Mouse (Mus musculus) thymus, adult 2 months (tissue): Measurements from ENCODE around the gene Adam12. TPM values are rescaled to one million over a fixed set of nuclear protein-coding genes. Genes with fewer than 3 reads are reported as not detected.

Experiments
- DNase-seq: peaks from one replicate; pipeline ENCODE4 v3.0.0; 2021
- H3K27ac ChIP-seq: fragments of 200-500 bp; 2 replicates; pipeline ENCODE4 v1.5.1; 2012; ENCODE audit warnings: low read length, control low read depth; ENCODE audit not compliant: control insufficient read depth, insufficient read depth
- H3K27me3 ChIP-seq: fragments of 200-500 bp; 2 replicates; pipeline ENCODE4 v1.6.1; 2012; ENCODE audit warnings: mild to moderate bottlenecking, low read length, moderate library complexity, mixed read lengths; ENCODE audit not compliant: control insufficient read depth, insufficient read depth
- H3K36me3 ChIP-seq: fragments of 200-500 bp; 2 replicates; pipeline ENCODE4 v1.6.1; 2012; ENCODE audit warnings: mild to moderate bottlenecking, low read length, moderate library complexity; ENCODE audit not compliant: control insufficient read depth, insufficient read depth
- H3K4me1 ChIP-seq: fragments of 200-500 bp; replicated peaks from 2 replicates; pipeline ENCODE4 v1.6.1; 2012; ENCODE audit warnings: low read length; ENCODE audit not compliant: control insufficient read depth, insufficient read depth
- H3K4me3 ChIP-seq: fragments of 200-500 bp; 2 replicates; pipeline ENCODE4 v1.5.1; 2012; ENCODE audit warnings: mild to moderate bottlenecking, low read length, control low read depth, moderate library complexity; ENCODE audit not compliant: control insufficient read depth, insufficient read depth
- CTCF ChIP-seq: fragments of 200-500 bp; IDR thresholded peaks from 2 replicates; pipeline ENCODE4 v1.5.1; 2012; ENCODE audit warnings: mild to moderate bottlenecking, control low read depth, low read length, moderate library complexity, borderline replicate concordance; ENCODE audit not compliant: control insufficient read depth, poor library complexity, insufficient read depth; ENCODE audit errors: extremely low read depth
- POLR2A ChIP-seq: fragments of 200-500 bp; IDR thresholded peaks from 2 replicates; pipeline ENCODE4 v1.6.1; 2012; ENCODE audit warnings: mild to moderate bottlenecking, low read length, control low read depth, moderate library complexity; ENCODE audit not compliant: control insufficient read depth, poor library complexity, insufficient read depth; ENCODE audit errors: extremely low read depth
- WGBS: fragments of 180-500 bp; shearing (Covaris S2); methylation state at CpG from one replicate; pipeline ENCODE4 v1.1.7; 2018; 5-methylcytosine and 5-hydroxymethylcytosine counted together
- polyA plus RNA-seq: library from polyadenylated mRNA; depleted of rRNA; stranded (reverse); fragments of >200 nt; gene quantifications from 2 replicates; pipeline ENCODE4 v1.2.3, GENCODE M21; 2012

Gene Adam12
- polyA plus RNA-seq, 1 experiment, result 29.0 TPM

DNA sequence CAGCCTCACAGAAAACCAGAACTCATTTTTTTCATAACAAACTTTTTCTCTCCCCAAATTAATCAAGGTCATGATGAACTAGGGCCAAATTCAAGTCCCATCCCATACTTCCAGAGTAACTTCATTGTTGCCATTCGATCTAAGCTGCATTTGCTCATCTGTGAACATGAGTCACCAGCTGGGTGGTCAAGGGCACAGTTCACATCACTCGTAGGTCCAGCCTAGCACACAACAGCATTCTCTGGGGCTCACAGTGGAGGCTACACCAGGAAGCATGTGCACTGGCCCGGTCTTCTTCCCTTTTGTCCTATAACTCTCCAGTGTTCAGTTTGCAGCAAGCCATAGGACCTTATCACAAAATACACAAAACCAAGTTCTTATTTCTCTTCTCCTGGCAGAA is 84.4 kb downstream of the Adam12 start:
- Histone ChIP-seq H3K27ac (no peak overlapping the region), H3K27me3 (no peaks in the 10 kb centered on the region), H3K36me3 (no peaks in the 10 kb centered on the region), H3K4me3 (no peak overlapping the region), H3K4me1 (no peaks in the 10 kb centered on the region)
- DNase-seq, result no peak
- WGBS, result 85% methylated on average over 3 of the region's 3 CpGs
- TF ChIP-seq POLR2A (no peak), CTCF (no peak)

DNA sequence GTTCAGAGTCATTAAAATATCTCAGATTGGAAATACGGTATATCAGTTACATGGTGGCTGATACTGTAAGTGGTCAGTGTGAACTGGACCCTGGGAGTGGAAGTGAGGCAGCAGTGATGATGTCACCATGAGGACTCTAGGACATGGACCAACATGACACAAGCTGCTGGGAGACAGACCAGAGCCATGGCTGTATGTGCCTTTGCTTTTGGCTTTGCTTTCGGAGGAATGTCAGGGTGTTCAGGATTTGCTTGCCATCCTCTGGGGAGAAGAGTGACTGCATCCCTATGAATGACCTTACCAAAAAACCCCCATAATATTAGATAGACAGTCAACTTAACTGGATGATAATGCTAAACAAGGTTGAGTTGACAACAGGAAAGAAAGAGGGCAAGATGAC is 85.1 kb downstream of the Adam12 start:
- 100% methylated on average over 2 of the region's 2 CpGs for WGBS
- Histone ChIP-seq H3K27me3 (no peaks in the 10 kb centered on the region), H3K4me1 (no peaks in the 10 kb centered on the region), H3K27ac (no peak overlapping the region), H3K4me3 (no peak overlapping the region), H3K36me3 (no peaks in the 10 kb centered on the region)
- DNase-seq, result no peak
- TF ChIP-seq POLR2A, result no peak
- no peak for TF ChIP-seq CTCF

DNA sequence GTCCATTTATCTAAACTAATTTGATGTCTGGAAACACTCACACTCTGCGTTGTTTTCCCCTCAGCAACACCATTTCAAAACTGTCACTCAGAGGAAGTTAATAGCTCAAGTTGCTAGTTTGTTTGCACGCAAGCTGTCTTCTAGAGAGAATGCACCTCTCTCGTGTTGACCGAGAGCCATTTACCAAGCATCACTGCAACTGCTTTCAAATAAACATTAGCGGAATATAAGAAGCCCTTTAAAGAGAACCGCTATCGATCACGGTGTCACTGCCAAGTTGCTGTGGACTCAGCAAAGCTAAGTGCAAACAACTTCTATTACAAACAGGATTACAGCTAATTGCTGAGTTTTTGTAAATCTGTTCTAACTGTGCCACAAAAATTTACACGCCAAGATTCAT is 87.8 kb downstream of the Adam12 start:
- WGBS, result 92% methylated on average over 9 of the region's 9 CpGs
- no peaks in the 10 kb centered on the region for H3K36me3 ChIP-seq
- no peak overlapping the region for H3K27ac ChIP-seq
- no peak for DNase-seq
- H3K4me3 ChIP-seq, result no peak overlapping the region
- TF ChIP-seq CTCF (no peak), POLR2A (no peak)
- H3K4me1 ChIP-seq, result no peaks in the 10 kb centered on the region
- H3K27me3 ChIP-seq, result no peaks in the 10 kb centered on the region

DNA sequence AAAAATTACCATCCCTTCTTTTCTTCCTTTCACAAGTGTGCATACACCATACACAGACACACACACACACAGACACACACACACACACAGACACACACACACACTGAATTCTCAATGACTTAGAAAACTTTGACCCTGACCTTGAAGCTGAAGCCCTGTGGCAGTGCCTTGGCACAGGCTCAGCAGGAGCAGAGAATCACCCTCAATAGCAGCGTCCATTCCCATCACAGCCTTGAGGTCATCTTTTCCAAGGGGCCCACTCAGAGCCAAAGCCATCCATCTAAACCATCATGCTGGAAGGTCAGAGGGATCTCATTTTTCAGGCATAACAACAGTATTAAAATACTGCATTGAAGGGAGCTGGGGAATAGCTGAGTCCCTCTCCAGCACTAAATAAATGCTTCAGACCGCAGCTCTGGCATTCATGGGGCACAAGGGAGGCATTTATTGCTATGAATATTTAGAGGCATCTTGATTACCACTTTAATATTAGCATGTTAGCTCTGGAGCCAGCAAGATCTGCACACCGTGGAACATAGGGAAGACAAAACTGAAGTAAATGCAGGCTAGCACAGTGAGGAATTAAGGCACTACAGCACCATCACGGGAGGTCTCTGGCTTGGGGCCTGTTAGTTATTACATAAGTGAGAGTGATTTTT is 92.5 kb downstream of the Adam12 start:
- no peaks in the 10 kb centered on the region for H3K4me1 ChIP-seq
- no peak for TF ChIP-seq POLR2A
- no peak for TF ChIP-seq CTCF
- 90% methylated on average over 4 of the region's 4 CpGs for WGBS
- H3K27ac ChIP-seq, result no peak overlapping the region
- H3K4me3 ChIP-seq, result no peak overlapping the region
- H3K36me3 ChIP-seq, result no peaks in the 10 kb centered on the region
- DNase-seq, result no peak
- H3K27me3 ChIP-seq, result no peaks in the 10 kb centered on the region

DNA sequence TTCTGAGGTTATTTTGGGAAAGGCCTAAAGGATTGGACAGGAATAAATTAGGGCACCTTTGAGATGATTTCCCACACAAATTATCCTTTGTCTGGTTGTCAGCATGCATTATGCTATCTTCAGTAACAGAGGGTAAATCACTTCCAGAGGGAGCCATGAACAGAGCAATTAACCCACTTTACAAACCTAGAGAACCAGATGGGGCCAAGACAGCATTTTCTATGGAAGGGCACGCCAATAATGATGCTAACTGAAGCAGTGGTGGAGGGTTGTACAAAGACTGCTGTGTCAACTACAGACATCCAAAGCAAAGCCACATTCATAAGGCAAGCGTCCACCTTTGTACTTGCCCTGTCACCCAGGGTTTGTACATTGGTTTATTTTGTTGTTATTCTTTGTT is 99.6 kb downstream of the Adam12 start:
- no peak overlapping the region for H3K4me3 ChIP-seq
- no peaks in the 10 kb centered on the region for H3K4me1 ChIP-seq
- 85% methylated on average over 2 of the region's 2 CpGs for WGBS
- H3K27ac ChIP-seq, result no peak overlapping the region
- no peak for TF ChIP-seq CTCF
- no peak for TF ChIP-seq POLR2A
- no peaks in the 10 kb centered on the region for H3K36me3 ChIP-seq
- H3K27me3 ChIP-seq, result no peaks in the 10 kb centered on the region
- DNase-seq, result no peak

DNA sequence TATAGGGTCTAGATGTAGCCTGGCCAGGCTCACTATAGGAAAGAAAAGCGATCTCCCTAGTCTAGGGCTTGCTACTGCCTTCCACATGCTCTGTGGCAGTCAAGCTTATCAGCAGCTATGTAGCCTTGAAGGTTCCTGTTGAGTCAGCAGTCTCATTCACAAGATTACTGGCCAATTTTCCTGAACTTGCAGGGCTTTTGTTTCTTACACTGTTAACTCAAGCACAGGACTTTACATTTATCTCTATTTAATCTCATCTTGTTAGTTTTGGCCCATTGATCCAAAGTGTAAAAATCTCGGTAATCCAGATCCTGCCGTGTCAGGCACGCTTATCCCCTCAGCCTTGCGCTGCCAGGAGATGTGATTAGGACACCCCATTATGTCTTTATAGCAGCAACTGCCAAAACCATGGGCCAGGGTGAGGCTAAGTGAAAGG is 103.8 kb downstream of the Adam12 start:
- 83% methylated on average over 5 of the region's 5 CpGs for WGBS
- no peaks in the 10 kb centered on the region for H3K4me1 ChIP-seq
- TF ChIP-seq CTCF (no peak), POLR2A (no peak)
- no peak overlapping the region for H3K27ac ChIP-seq
- no peaks in the 10 kb centered on the region for H3K36me3 ChIP-seq
- no peak overlapping the region for H3K4me3 ChIP-seq
- DNase-seq, result no peak
- H3K27me3 ChIP-seq, result no peaks in the 10 kb centered on the region

DNA sequence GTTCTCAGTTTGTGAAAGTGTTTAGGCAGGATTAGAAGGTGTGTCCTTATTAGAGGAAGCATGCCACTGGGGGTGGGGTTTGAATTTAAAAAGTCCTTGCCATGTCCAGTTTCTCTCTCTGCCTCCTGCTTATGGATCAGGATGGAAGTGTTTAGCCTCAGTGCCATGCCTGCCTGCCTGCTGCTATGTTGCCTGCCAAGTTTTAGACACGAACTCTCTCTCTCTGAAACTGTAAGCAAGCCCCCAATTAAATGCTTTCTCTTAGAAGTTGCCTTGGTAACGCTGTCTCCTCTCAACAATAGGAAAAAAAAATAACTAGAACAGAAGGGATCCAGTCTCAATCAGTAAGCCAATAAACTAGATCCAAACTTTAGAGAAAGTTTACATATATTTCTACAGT is 110.5 kb downstream of the Adam12 start:
- 78% methylated on average over 2 of the region's 2 CpGs for WGBS
- TF ChIP-seq CTCF, result no peak

More for the DNA sequence above, 110.5 kb downstream of the Adam12 start:
- Histone ChIP-seq H3K4me1 (no peaks in the 10 kb centered on the region), H3K4me3 (no peak overlapping the region), H3K27ac (no peak overlapping the region), H3K27me3 (no peaks in the 10 kb centered on the region), H3K36me3 (no peaks in the 10 kb centered on the region)
- no peak for DNase-seq
